ENCODE assay signal across 8 mouse cellular contexts in genomic region chr8:88099526-88099925, GRCm38 (mm10). TPM values are rescaled to one million over a fixed set of nuclear protein-coding genes. Genes with fewer than 3 reads are reported as not detected.
DNase-seq lines count a peak whose midpoint lies in the region; ATAC-seq lines count a peak whose summit lies in the region.

No protein-coding gene starts in this region.

- H3K4me1 ChIP-seq in hindbrain, embryonic 10.5 days (replicated peaks): no peaks in the 10 kb centered on the region
- no peaks in the 10 kb centered on the region for H3K4me1 ChIP-seq in hindbrain, embryonic 12.5 days

- H3K9me3 ChIP-seq in hindbrain, embryonic 10.5 days: no peaks in the 10 kb centered on the region
- no peaks in the 10 kb centered on the region for H3K9me3 ChIP-seq in hindbrain, embryonic 12.5 days (replicated peaks)

- 2% methylated on average over 1 of the region's 1 CpGs for WGBS in hindbrain, embryonic 10.5 days
- 0% methylated on average over 1 of the region's 1 CpGs for WGBS in hindbrain, embryonic 12.5 days

- H3K9ac ChIP-seq in hindbrain, embryonic 12.5 days: no peak overlapping the region

- DNase-seq in hindbrain, embryonic 10.5 days (ENCODE audit: low spot score): peak; percentile 58
- peak; percentile 45 for DNase-seq in CD4-positive helper T cell, adult 2 months (ENCODE audit: low read depth, low spot score)
- peak; percentile 41 for DNase-seq in adrenal gland, postnatal 10 days
- peak; percentile 84 for DNase-seq in embryo, embryonic 10.5 days (ENCODE audit: low spot score)
- DNase-seq in kidney, postnatal 14 days: peak; percentile 54
- peak; percentile 43 for DNase-seq in lung, postnatal 25 days (ENCODE audit: low spot score)
- peak; percentile 74 for DNase-seq in splenic B cell, adult 2 months (ENCODE audit: low read depth, low spot score)

- no peak overlapping the region for H3K4me3 ChIP-seq in hindbrain, embryonic 10.5 days
- H3K4me3 ChIP-seq in hindbrain, embryonic 12.5 days: no peak overlapping the region

- no peak for ATAC-seq in hindbrain, embryonic 12.5 days (ENCODE audit: low FRiP score)

- H3K36me3 ChIP-seq in hindbrain, embryonic 10.5 days: no peaks in the 10 kb centered on the region
- no peaks in the 10 kb centered on the region for H3K36me3 ChIP-seq in hindbrain, embryonic 12.5 days
- no peaks in the 10 kb centered on the region for H3K36me3 ChIP-seq in splenic B cell, adult 2 months (ENCODE audit: control insufficient read depth, insufficient read depth, low read length, poor library complexity, severe bottlenecking)

- no peaks in the 10 kb centered on the region for H3K27me3 ChIP-seq in hindbrain, embryonic 10.5 days (ENCODE audit: insufficient read depth, poor library complexity, severe bottlenecking)
- H3K27me3 ChIP-seq in hindbrain, embryonic 12.5 days: no peaks in the 10 kb centered on the region
- no peaks in the 10 kb centered on the region for H3K27me3 ChIP-seq in splenic B cell, adult 2 months (ENCODE audit: control insufficient read depth, insufficient read depth, low read length, poor library complexity, severe bottlenecking)

- no peak overlapping the region for H3K4me2 ChIP-seq in hindbrain, embryonic 12.5 days (replicated peaks)

- H3K27ac ChIP-seq in hindbrain, embryonic 10.5 days: no peak overlapping the region
- no peak overlapping the region for H3K27ac ChIP-seq in hindbrain, embryonic 12.5 days

RNA-seq across cellular contexts. Expression of gene Cnep1r1, which starts 19.0 kb away (rescaled TPM):
- polyA plus RNA-seq in hindbrain, embryonic 10.5 days (2016; fragmentation: Nextera tagmentation; extraction: Ambion mirVana): 45.3 and 49.3 TPM in 2 replicates
- polyA plus RNA-seq in hindbrain, embryonic 12.5 days (2016; fragmentation: Nextera tagmentation; extraction: Ambion mirVana): 49.7 and 50.9 TPM in 2 replicates
- total RNA-seq in adrenal gland, postnatal 10 days (2021): 10 to 100 TPM; 32.2 to 33.9 TPM

RNA-seq across cellular contexts. Expression of gene Heatr3, which starts 38.1 kb away (rescaled TPM):
- polyA plus RNA-seq in hindbrain, embryonic 10.5 days (2016; fragmentation: Nextera tagmentation; extraction: Ambion mirVana): 42.0 and 47.0 TPM in 2 replicates
- 45.7 and 48.5 TPM in 2 replicates for polyA plus RNA-seq in hindbrain, embryonic 12.5 days (2016; fragmentation: Nextera tagmentation; extraction: Ambion mirVana)
- total RNA-seq in adrenal gland, postnatal 10 days (2021): 10 to 100 TPM; 27.4 to 27.6 TPM
